Mouse (Mus musculus): ENCODE data around the gene Atg4c. TPM values are rescaled to one million over a fixed set of nuclear protein-coding genes. Genes with fewer than 3 reads are reported as not detected.

Atg4c gene
- total and polyA plus RNA-seq, 3 experiments = 1.2 to 2.3 TPM; not detected in 1

GRCm38 (mm10) chr4:99304793-99305192 lies 111.1 kb downstream of the Atg4c start:
- no peak overlapping the region for H3K9ac ChIP-seq (ENCODE audit: control insufficient read depth, low read depth, low read length, poor library complexity, severe bottlenecking)
- no peak overlapping the region for H3K27ac ChIP-seq (ENCODE audit: control insufficient read depth, low read depth, low read length)
- H3K27me3 ChIP-seq (ENCODE audit: control insufficient read depth in 1 of 2, insufficient read depth in 2 of 2, low read length in 2 of 2) = no peaks in the 10 kb centered on the region
- no peak for TF ChIP-seq CHD2 (IDR thresholded peaks at IDR 0.05; ENCODE audit: low read length)
- no peak for TF ChIP-seq POLR2AphosphoS2 (IDR thresholded peaks at IDR 0.05; ENCODE audit: low read length)
- no peak for TF ChIP-seq UBTF (IDR thresholded peaks at IDR 0.05; ENCODE audit: borderline replicate concordance, insufficient read depth, low read depth, low read length)
- no peak for TF ChIP-seq RCOR1 (IDR thresholded peaks at IDR 0.05; ENCODE audit: low read depth, low read length)
- TF ChIP-seq CTCF (IDR thresholded peaks at IDR 0.05 in 2 of 3, conservative IDR thresholded peaks at IDR 0.05 in 1 of 3; ENCODE audit: control insufficient read depth in 1 of 3, insufficient read depth in 1 of 3, low read depth in 2 of 3, low read length in 3 of 3, poor library complexity in 1 of 3, severe bottlenecking in 1 of 3) = no peak
- TF ChIP-seq MAX (IDR thresholded peaks at IDR 0.05; ENCODE audit: low read length) = no peak
- no peak for TF ChIP-seq MEF2A (IDR thresholded peaks at IDR 0.05; ENCODE audit: extremely low read depth, insufficient replicate concordance, low read depth, low read length, poor library complexity, severe bottlenecking)
- no peak for TF ChIP-seq RAD21 (IDR thresholded peaks at IDR 0.05; ENCODE audit: low read depth, low read length)
- TF ChIP-seq ZMIZ1 (IDR thresholded peaks at IDR 0.05; ENCODE audit: low read depth, low read length) = no peak
- TF ChIP-seq TBP (IDR thresholded peaks at IDR 0.05; ENCODE audit: low read depth, low read length) = no peak
- no peak for TF ChIP-seq E2F4 (IDR thresholded peaks at IDR 0.05; ENCODE audit: borderline replicate concordance, low read depth, low read length)
- no peak for TF ChIP-seq ELF1 (IDR thresholded peaks at IDR 0.05; ENCODE audit: low read depth, low read length)
- TF ChIP-seq USF2 (IDR thresholded peaks at IDR 0.05; ENCODE audit: borderline replicate concordance in 1 of 2, insufficient read depth in 1 of 2, low read depth in 1 of 2, low read length in 2 of 2) = no peak
- no peaks in the 10 kb centered on the region for H3K36me3 ChIP-seq (ENCODE audit: control insufficient read depth in 1 of 2, insufficient read depth in 2 of 2, low read length in 2 of 2)
- H3K79me2 ChIP-seq (ENCODE audit: control insufficient read depth, insufficient read depth, low read length, poor library complexity) = no peaks in the 10 kb centered on the region
- H3K4me3 ChIP-seq (ENCODE audit: control insufficient read depth in 1 of 2, insufficient read depth in 1 of 2, low read depth in 2 of 2, low read length in 2 of 2) = no peak overlapping the region
- no peaks in the 10 kb centered on the region for H3K4me1 ChIP-seq (ENCODE audit: control insufficient read depth in 1 of 2, insufficient read depth in 2 of 2, low read length in 2 of 2)
- no peaks in the 10 kb centered on the region for H3K9me3 ChIP-seq (replicated peaks; ENCODE audit: insufficient read depth, low read length)
- DNase-seq (ENCODE audit: low read depth, low spot score) = no peak

Other genes starting within 250 kb of the Atg4c start
- 0.10 and 0.12 TPM in 2 replicates for gene Angptl3, start 163.0 kb upstream of the Atg4c start, total RNA-seq (2012; rRNA removed)
- under 1 TPM in 1 of 2 experiments, not detected in 1; 0.04 TPM for gene Angptl3, start 163.0 kb upstream of the Atg4c start, polyA plus RNA-seq (2012; ENCODE audit: insufficient read depth in 1 of 2, insufficient read length in 2 of 2, low read depth in 1 of 2, low replicate concordance in 2 of 2, missing spikeins in 1 of 2)
- gene Dock7, start 73.0 kb upstream of the Atg4c start, total RNA-seq (2012; rRNA removed) = 19.8 and 21.0 TPM in 2 replicates
- 10 to 100 TPM in 1 of 2 experiments, not detected in 1; 19.5 TPM for gene Dock7, start 73.0 kb upstream of the Atg4c start, polyA plus RNA-seq (2012; ENCODE audit: insufficient read depth in 1 of 2, insufficient read length in 2 of 2, low read depth in 1 of 2, low replicate concordance in 2 of 2, missing spikeins in 1 of 2)
- gene Gm12689, start 102.0 kb downstream of the Atg4c start, total RNA-seq (2012; rRNA removed) = not detected in 2 replicates
- gene Gm12689, start 102.0 kb downstream of the Atg4c start, polyA plus RNA-seq (2012; ENCODE audit: insufficient read depth in 1 of 2, insufficient read length in 2 of 2, low read depth in 1 of 2, low replicate concordance in 2 of 2, missing spikeins in 1 of 2) = under 1 TPM in 1 of 2 experiments, not detected in 1; 0.10 TPM